Mouse (Mus musculus) C2C12 (cell line): ENCODE measurements around the gene Cryba4.

Experiments used
- CTCF ChIP-seq: IDR thresholded peaks from one replicate; pipeline ENCODE4 v1.5.1; 2011; ENCODE audit not compliant: control insufficient read depth, insufficient read depth, insufficient read length
- MYOD1 ChIP-seq: IDR thresholded peaks from one replicate; pipeline ENCODE4 v1.6.1; 2011; ENCODE audit warnings: low read depth; ENCODE audit not compliant: control insufficient read depth, insufficient read length
- USF1 ChIP-seq: IDR thresholded peaks from one replicate; pipeline ENCODE4 v1.6.1; 2011; ENCODE audit warnings: low read depth, mild to moderate bottlenecking, control low read depth, moderate library complexity

DNA sequence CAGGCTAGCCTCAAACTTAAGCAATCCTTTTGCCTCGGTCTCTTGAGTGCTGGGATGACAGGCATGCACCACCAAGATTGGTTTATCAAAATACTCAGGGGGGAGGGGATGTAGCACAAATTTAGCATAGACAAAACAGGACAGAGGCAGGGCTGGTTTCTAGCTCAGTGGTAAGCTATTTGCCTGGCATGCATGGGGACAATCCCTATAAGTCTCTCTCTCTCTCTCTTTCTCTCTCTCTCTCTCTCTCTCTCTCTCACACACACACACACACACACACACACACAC, 8.1 kb downstream of the Cryba4 start:
- TF ChIP-seq CTCF (no peak), USF1 (no peak), MYOD1 (no peak)
